Mouse (Mus musculus) cerebellum, adult 18-20 months (tissue): ENCODE measurements around the gene Gm16440.
"Not testable (repeated sequence)": the region's sequence is repeated elsewhere in the genome, so short reads cannot be mapped to it uniquely, and the experiment has no call there.

Source experiments
- DNase-seq, 2 experiments: peaks; one replicate each; pipeline ENCODE4 v3.0.0; 2021

Gene Gm16440

DNA sequence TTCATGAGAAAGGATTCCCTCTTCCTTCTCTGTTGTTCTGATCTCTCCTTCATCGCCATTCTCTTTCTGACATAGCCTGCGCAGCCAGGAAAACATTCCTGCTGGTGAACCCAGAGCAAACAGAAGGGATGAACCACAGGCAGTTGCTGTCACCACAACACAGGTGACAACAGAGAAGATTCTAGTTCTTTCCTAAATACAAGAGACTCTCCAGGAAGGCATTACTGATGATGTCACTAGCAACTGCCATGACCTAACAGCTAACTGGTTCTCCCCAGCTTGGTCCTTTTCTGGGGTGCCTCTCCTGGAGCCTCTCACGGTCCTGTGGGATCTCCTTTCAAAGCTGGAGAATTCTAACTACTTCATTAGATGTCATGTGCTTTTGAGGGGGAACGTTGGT lies at the start of gene Gm16440:
Gm16440 (minus strand) TSS at position 101 of the 400 bp plus-strand sequence.
- not testable (repeated sequence) for DNase-seq

DNA sequence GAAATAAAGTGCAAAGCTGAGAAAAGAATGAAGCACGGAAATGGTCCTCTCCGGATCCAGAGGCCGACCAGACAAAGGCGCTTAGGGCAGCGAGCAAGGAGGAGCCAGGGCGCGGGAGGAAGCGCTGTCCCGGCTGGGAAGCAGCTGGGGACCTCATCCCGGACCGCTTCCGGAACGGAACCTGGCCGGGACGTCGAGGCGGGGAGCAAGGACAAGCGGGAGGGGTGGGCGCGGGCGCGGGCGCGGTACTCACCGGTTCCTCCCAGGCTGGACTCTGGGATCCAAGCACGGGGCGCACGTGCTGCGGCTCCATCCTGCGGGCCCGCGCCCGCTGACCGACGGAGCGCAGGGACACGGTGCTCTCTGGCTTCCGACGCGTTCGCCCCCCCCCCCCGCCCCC lies 36.6 kb upstream of the Gm16440 start:
- DNase-seq = not testable (repeated sequence)

DNA sequence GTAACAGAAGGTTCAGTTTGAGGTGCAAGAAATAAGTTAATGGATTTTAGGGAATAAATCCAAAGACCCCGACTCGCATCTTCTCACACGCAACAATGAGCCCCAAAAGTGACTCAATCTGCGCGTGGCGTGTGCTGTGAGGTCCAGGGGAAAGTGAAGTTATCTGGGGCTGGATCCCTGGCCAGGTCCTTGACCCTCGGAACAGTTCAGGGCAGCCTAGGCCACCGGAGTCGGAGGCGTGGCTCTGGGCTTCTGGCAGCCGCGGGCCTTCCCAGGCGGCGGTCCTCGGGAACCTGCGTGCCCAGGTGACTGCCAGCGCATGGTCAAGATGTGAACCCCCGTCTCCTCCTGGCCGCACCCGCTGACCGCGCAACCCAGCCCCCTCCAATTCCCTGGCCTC lies 36.2 kb upstream of the Gm16440 start:
- not testable (repeated sequence) for DNase-seq

DNA sequence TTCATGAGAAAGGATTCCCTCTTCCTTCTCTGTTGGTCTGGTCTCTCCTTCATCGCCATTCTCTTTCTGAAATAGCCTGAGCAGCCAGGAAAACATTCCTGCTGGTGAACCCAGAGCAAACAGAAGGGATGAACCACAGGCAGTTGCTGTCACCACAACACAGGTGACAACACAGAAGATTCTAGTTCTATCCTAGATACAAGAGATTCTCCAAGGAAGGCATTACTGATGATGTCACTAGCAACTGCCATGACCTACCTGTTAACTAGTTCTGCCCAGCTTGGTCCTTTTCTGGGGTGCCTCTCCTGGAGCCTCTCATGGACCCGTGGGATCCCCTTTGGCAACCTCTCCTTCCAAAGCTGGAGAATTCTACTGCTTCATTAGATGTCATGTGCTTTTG lies 22.3 kb upstream of the Gm16440 start, which contains the start of gene Gm3591:
Gm3591 (minus strand) TSS at position 101 of the 400 bp plus-strand sequence.
- DNase-seq = not testable (repeated sequence)

DNA sequence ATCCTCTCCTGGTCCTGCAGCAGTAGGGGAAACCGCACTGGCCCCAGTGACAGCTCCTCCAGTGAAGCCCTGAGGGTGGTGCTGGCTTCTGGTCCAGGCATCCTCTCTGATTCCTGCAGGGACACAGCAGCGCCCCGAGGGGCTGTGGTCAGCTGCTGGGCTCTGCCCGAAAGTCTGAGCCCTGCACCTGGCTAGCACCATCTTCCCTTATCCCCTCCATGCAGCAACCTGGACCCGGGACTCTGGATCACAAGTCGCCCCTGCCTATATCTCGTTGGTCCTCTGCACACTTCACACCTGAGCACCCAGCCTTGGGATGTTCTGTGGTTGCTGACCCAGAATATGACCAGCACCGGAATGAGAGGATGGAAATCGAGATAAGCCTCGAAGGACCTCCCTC lies 46.5 kb downstream of the Gm16440 start, which contains the start of gene Gm3618:
Gm3618 (minus strand) TSS at position 101 of the 400 bp plus-strand sequence.
- DNase-seq = not testable (repeated sequence)
